Mouse (Mus musculus) kidney, adult 2 months (tissue): ENCODE results near the gene Myo1c. TPM values are rescaled to one million over a fixed set of nuclear protein-coding genes. Genes with fewer than 3 reads are reported as not detected.

Source experiments
- DNase-seq: peaks from one replicate; pipeline ENCODE4 v3.0.0; 2021
- H3K27ac ChIP-seq: fragments of 200-500 bp; 2 replicates; pipeline ENCODE4 v1.5.1; 2012; ENCODE audit warnings: low read depth, low read length, control low read depth, inconsistent platforms; ENCODE audit not compliant: insufficient read depth
- H3K27me3 ChIP-seq: fragments of 200-500 bp; replicated peaks from 2 replicates; pipeline ENCODE4 v1.6.1; 2012; ENCODE audit warnings: mild to moderate bottlenecking, moderate library complexity, low read length, inconsistent platforms; ENCODE audit not compliant: control insufficient read depth, insufficient read depth
- H3K36me3 ChIP-seq: fragments of 200-500 bp; 2 replicates; pipeline ENCODE4 v1.6.1; 2012; ENCODE audit warnings: mild to moderate bottlenecking, moderate library complexity, low read length, inconsistent platforms; ENCODE audit not compliant: control insufficient read depth, insufficient read depth
- H3K4me1 ChIP-seq: fragments of 200-500 bp; 2 replicates; pipeline ENCODE4 v1.6.1; 2011; ENCODE audit warnings: low read length; ENCODE audit not compliant: control insufficient read depth, insufficient read depth
- H3K4me3 ChIP-seq: fragments of 200-500 bp; 2 replicates; pipeline ENCODE4 v1.5.1; 2011; ENCODE audit warnings: mild to moderate bottlenecking, low read depth, low read length, control low read depth; ENCODE audit not compliant: insufficient read depth
- CTCF ChIP-seq: fragments of 200-500 bp; conservative IDR thresholded peaks from 2 replicates; pipeline ENCODE4 v1.5.1; 2011; ENCODE audit warnings: low read depth, mild to moderate bottlenecking, control low read depth, low read length, moderate library complexity, mixed read lengths; ENCODE audit not compliant: insufficient read depth, insufficient read length
- POLR2A ChIP-seq: fragments of 200-500 bp; IDR thresholded peaks from one replicate; pipeline ENCODE4 v1.6.1; 2011; ENCODE audit warnings: low read depth, low read length, control low read depth
- WGBS: fragments of 180-500 bp; shearing (Covaris S2); methylation state at CpG from one replicate; pipeline ENCODE4 v1.1.7; 2018; 5-methylcytosine and 5-hydroxymethylcytosine counted together
- polyA plus RNA-seq: library from polyadenylated mRNA; depleted of rRNA; stranded (reverse); fragments of >200 nt; gene quantifications from 2 replicates; pipeline ENCODE4 v1.2.3, GENCODE M21; 2012

Gene Myo1c
- polyA plus RNA-seq, 1 experiment = 88.9 TPM

- Histone ChIP-seq H3K4me1 (no peaks in the 10 kb centered on the region), H3K4me3 (no peak overlapping the region), H3K27ac (no peak overlapping the region), H3K27me3 (no peaks in the 10 kb centered on the region), H3K36me3 (no peaks in the 10 kb centered on the region; the same call in 1 of the 2 replicates)
- 74% methylated on average over 5 of the region's 5 CpGs for WGBS
- DNase-seq = no peak
- TF ChIP-seq POLR2A (no peak), CTCF (peak; percentile 44; the same call in 1 of the 2 replicates)
These were observed 31.2 kb upstream of the Myo1c start for GRCm38 (mm10) chr11:75619133-75619532.

DNA sequence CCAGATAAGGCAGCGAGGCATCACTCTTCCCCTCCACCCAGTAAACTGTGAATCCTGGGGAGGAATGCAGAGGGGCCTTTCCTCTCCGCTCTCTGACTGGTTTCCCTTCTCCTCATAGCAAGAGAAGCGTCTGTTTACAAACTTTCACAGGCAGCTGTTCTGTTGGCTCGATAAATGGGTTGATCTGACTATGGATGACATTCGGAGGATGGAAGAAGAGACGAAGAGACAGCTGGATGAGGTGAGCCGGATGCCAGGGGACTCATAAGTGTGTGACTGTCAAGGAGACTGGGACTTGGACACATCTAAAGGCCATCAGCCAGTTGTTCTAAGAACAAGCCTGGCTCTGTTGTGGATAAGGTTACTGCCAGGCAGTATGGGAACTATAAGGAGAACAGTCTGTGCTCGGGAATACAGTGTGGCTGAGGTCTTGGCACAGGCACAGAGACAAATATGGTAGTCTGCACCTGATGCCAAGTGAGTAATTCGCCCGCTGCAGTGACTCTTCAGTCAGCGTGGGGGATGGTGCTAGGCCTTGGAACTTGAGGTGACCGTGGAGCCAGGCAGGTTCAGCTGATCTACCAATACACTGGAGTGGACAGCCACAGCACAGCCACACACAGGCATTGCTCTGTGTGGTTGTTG lies 30.0 kb upstream of the Myo1c start:
- H3K27me3 ChIP-seq = no peaks in the 10 kb centered on the region
- H3K36me3 ChIP-seq = no peaks in the 10 kb centered on the region; the same call in 1 of the 2 replicates
- DNase-seq = no peak
- H3K4me1 ChIP-seq = 0 out of 2 replicates have a peak, but pooled peaks cover 3% of the 10 kb centered on the region
- TF ChIP-seq POLR2A = no peak
- no peak for TF ChIP-seq CTCF
- H3K4me3 ChIP-seq = no peak overlapping the region
- WGBS = 84% methylated on average over 12 of the region's 12 CpGs
- H3K27ac ChIP-seq = peak overlapping the region; percentile 26; the same call in 1 of the 2 replicates

- H3K36me3 ChIP-seq = no peaks in the 10 kb centered on the region; the same call in 1 of the 2 replicates
- WGBS = 72% methylated on average over 2 of the region's 2 CpGs
These were observed 28.9 kb upstream of the Myo1c start for GRCm38 (mm10) chr11:75621426-75621825.

GRCm38 (mm10) chr11:75622588-75623329 lies 27.5 kb upstream of the Myo1c start:
- Histone ChIP-seq H3K36me3 (peaks cover 2% of the 10 kb centered on the region), H3K4me3 (no peak overlapping the region), H3K27me3 (no peaks in the 10 kb centered on the region), H3K27ac (no peak overlapping the region), H3K4me1 (0 out of 2 replicates have a peak, but pooled peaks cover 7% of the 10 kb centered on the region)
- DNase-seq = no peak
- no peak for TF ChIP-seq POLR2A
- no peak for TF ChIP-seq CTCF
- 81% methylated on average over 2 of the region's 2 CpGs for WGBS

More at GRCm38 (mm10) chr11:75621426-75621825, 28.9 kb upstream of the Myo1c start:
- H3K4me1 ChIP-seq = 0 out of 2 replicates have a peak, but pooled peaks cover 7% of the 10 kb centered on the region
- DNase-seq = peak; percentile 42
- no peaks in the 10 kb centered on the region for H3K27me3 ChIP-seq
- no peak for TF ChIP-seq POLR2A
- TF ChIP-seq CTCF = no peak
- H3K4me3 ChIP-seq = no peak overlapping the region
- peak overlapping the region; percentile 61 for H3K27ac ChIP-seq

DNA sequence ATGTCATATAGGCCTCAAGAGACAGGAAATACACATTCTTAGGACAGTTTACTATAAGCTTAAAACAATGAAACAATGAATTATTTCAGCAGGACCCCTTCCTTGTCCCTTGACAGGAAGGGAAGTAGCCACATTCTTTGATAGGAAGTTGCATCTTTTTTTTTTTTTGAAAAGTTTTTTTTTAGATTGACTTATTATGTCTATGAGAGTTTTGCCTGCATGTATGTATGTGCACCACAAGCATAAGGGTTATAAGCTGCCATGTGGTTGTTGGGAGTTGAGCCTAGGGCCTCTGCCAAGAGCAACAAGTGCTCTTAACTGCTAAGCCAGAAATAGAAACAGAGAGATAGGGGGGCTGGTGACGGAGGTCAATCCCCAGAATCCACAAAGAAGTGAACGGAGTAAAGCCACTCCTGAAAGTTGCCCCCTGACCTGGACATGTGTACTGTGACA lies 26.2 kb upstream of the Myo1c start:
- WGBS = 38% methylated on average over 2 of the region's 2 CpGs
- peaks cover 2% of the 10 kb centered on the region for H3K36me3 ChIP-seq
- H3K27ac ChIP-seq = peak overlapping the region; percentile 80
- no peaks in the 10 kb centered on the region for H3K27me3 ChIP-seq
- DNase-seq = no peak
- H3K4me3 ChIP-seq = no peak overlapping the region
- 0 out of 2 replicates have a peak, but pooled peaks cover 7% of the 10 kb centered on the region for H3K4me1 ChIP-seq
- TF ChIP-seq POLR2A (no peak), CTCF (no peak)

DNA sequence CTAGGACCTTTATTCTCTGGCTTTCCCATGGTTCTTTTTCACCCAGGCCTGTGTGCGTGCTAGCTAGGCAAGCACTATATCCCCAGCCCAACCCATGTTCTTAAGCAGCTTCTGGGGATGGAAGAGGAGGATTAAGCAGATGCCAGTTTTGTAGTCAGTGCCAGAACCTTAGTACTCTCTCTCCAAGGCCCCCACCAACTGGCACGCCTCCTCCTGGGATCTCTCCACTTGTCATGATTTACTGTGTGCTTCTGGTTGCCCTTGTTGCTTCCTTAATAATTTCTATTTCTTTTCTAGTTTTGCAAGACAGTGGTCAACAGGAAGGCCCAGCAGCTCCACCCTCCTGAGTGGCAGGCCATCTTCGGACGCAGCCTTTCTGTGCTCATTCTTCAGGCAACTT lies 24.5 kb upstream of the Myo1c start:
- peak; percentile 79 for DNase-seq
- Histone ChIP-seq H3K27me3 (no peaks in the 10 kb centered on the region), H3K4me1 (peaks cover 10% of the 10 kb centered on the region; the same call in 1 of the 2 replicates), H3K27ac (peak overlapping the region; percentile 61), H3K4me3 (no peak overlapping the region), H3K36me3 (peaks cover 2% of the 10 kb centered on the region)
- 83% methylated on average over 4 of the region's 4 CpGs for WGBS
- TF ChIP-seq CTCF (no peak), POLR2A (no peak)

DNA sequence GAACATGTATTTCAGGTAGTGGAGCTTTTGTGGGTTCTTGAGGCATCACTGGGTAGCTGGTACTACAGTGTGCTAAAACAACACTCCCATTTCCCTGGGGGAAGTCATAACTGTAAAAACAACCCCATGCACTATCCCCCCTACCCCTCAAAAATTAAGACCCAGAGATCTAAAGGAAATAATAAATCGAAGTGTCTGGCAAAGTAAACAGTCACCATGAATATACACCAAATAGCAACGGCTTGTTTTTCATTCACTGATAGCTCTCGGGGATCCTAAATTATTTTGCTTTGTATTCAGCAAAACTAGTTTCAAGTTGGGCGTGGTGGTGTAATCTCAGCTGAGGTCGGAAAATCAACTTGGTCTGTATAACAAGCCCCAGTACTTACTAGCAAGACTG lies 20.2 kb upstream of the Myo1c start:
- H3K36me3 ChIP-seq = peaks cover 2% of the 10 kb centered on the region
- 5% methylated on average over 5 of the region's 5 CpGs for WGBS
- TF ChIP-seq POLR2A = no peak
- TF ChIP-seq CTCF = no peak
- peaks cover 22% of the 10 kb centered on the region; the same call in 1 of the 2 replicates for H3K4me1 ChIP-seq
- peak overlapping the region; percentile 73; the same call in 1 of the 2 replicates for H3K27ac ChIP-seq
- DNase-seq = no peak
- H3K27me3 ChIP-seq = no peaks in the 10 kb centered on the region
- H3K4me3 ChIP-seq = no peak overlapping the region
